Mouse (Mus musculus): ENCODE results near the gene Tnfsf14.

Gene Tnfsf14

GRCm38 (mm10) chr17:57194041-57194507 is at the start of gene Tnfsf14:
TSS of gene Tnfsf14 (minus strand) at chr17:57194177.
- DNase-seq = no peak

GRCm38 (mm10) chr17:57237181-57237580 is 43.2 kb upstream of the Tnfsf14 start:
- DNase-seq = no peak

- no peak for DNase-seq
Measured at GRCm38 (mm10) chr17:57235803-57236202, 41.8 kb upstream of the Tnfsf14 start.

- DNase-seq = no peak
Measured at GRCm38 (mm10) chr17:57234254-57234928, 40.4 kb upstream of the Tnfsf14 start.

- DNase-seq = no peak
Measured at GRCm38 (mm10) chr17:57233038-57233437, 39.1 kb upstream of the Tnfsf14 start.

GRCm38 (mm10) chr17:57232200-57232599 is 38.2 kb upstream of the Tnfsf14 start:
- no peak for DNase-seq

- DNase-seq = no peak
Measured at GRCm38 (mm10) chr17:57231321-57231771, 37.4 kb upstream of the Tnfsf14 start.

GRCm38 (mm10) chr17:57230728-57231125 is 36.8 kb upstream of the Tnfsf14 start:
- no peak for DNase-seq

GRCm38 (mm10) chr17:57229851-57230727 is 36.1 kb upstream of the Tnfsf14 start:
- DNase-seq = no peak

- DNase-seq = no peak
Measured at GRCm38 (mm10) chr17:57228873-57229272, 34.9 kb upstream of the Tnfsf14 start.

GRCm38 (mm10) chr17:57228014-57228413 is 34.0 kb upstream of the Tnfsf14 start, which contains the start of gene C3:
TSS of gene C3 (minus strand) at chr17:57228136.
- no peak for DNase-seq

- DNase-seq = no peak
Measured at GRCm38 (mm10) chr17:57227468-57227867, 33.5 kb upstream of the Tnfsf14 start.

- DNase-seq = no peak
Measured at GRCm38 (mm10) chr17:57223313-57223712, 29.3 kb upstream of the Tnfsf14 start.

GRCm38 (mm10) chr17:57221911-57222310 is 27.9 kb upstream of the Tnfsf14 start:
- DNase-seq = no peak

- no peak for DNase-seq
Measured at GRCm38 (mm10) chr17:57219884-57220207, 25.9 kb upstream of the Tnfsf14 start.

- DNase-seq = no peak
Measured at GRCm38 (mm10) chr17:57219167-57219883, 25.3 kb upstream of the Tnfsf14 start.

- no peak for DNase-seq
Measured at GRCm38 (mm10) chr17:57218335-57218900, 24.4 kb upstream of the Tnfsf14 start.

GRCm38 (mm10) chr17:57214676-57215387 is 20.9 kb upstream of the Tnfsf14 start:
- DNase-seq = no peak

- no peak for DNase-seq
Measured at GRCm38 (mm10) chr17:57211501-57211900, 17.5 kb upstream of the Tnfsf14 start.

- no peak for DNase-seq
Measured at GRCm38 (mm10) chr17:57209330-57209729, 15.4 kb upstream of the Tnfsf14 start.

GRCm38 (mm10) chr17:57207938-57208337 is 14.0 kb upstream of the Tnfsf14 start:
- no peak for DNase-seq

Data from cerebellum, adult 11-12 months (tissue).